Mouse (Mus musculus) forebrain, embryonic 15.5 days (tissue): ENCODE data around the gene Ankrd44. TPM values are rescaled to one million over a fixed set of nuclear protein-coding genes. Genes with fewer than 3 reads are reported as not detected.

Experiments
- ATAC-seq: fragments of 200-750 bp; cut with Nextera tagmentation; replicated peaks from 2 replicates; pipeline ENCODE4 v1.8.0; 2017; ENCODE audit warnings: mild to moderate bottlenecking, moderate TSS enrichment, moderate library complexity
- H3K27ac ChIP-seq: fragments of 300-500 bp; sonication (generic); replicated peaks from 2 replicates; pipeline ENCODE4 v1.5.1; 2015; ENCODE audit warnings: mild to moderate bottlenecking, inconsistent platforms
- H3K27me3 ChIP-seq: fragments of 300-500 bp; sonication (generic); 2 replicates; pipeline ENCODE4 v1.6.1; 2015; ENCODE audit warnings: inconsistent platforms
- H3K36me3 ChIP-seq: fragments of 300-500 bp; sonication (generic); 2 replicates; pipeline ENCODE4 v1.6.1; 2015; ENCODE audit warnings: mild to moderate bottlenecking, inconsistent platforms
- H3K4me1 ChIP-seq: fragments of 300-500 bp; sonication (generic); 2 replicates; pipeline ENCODE4 v1.6.1; 2015; ENCODE audit warnings: inconsistent platforms
- H3K4me2 ChIP-seq: fragments of 300-500 bp; sonication (generic); replicated peaks from 2 replicates; pipeline ENCODE4 v1.6.1; 2015; ENCODE audit warnings: mild to moderate bottlenecking, inconsistent platforms
- H3K4me3 ChIP-seq: fragments of 300-500 bp; sonication (generic); 2 replicates; pipeline ENCODE4 v1.5.1; 2015; ENCODE audit warnings: mild to moderate bottlenecking, inconsistent platforms
- H3K9ac ChIP-seq: fragments of 300-500 bp; sonication (generic); replicated peaks from 2 replicates; pipeline ENCODE4 v1.6.1; 2015; ENCODE audit warnings: mild to moderate bottlenecking, inconsistent platforms
- H3K9me3 ChIP-seq: fragments of 300-500 bp; sonication (generic); 2 replicates; pipeline ENCODE4 v1.6.1; 2016; ENCODE audit warnings: inconsistent platforms
- WGBS: fragments of 180-500 bp; shearing (Covaris S2); methylation state at CpG from one replicate; pipeline ENCODE4 v1.1.7; 2015; ENCODE audit warnings: mixed read lengths; 5-methylcytosine and 5-hydroxymethylcytosine counted together
- polyA plus RNA-seq: library from polyadenylated mRNA; unstranded; fragments of >200 nt; fragmentation: Nextera tagmentation; extraction: Ambion mirVana; gene quantifications from 2 replicates; pipeline ENCODE4 v1.2.1, GENCODE M21; 2015

Gene Ankrd44
- polyA plus RNA-seq, 1 experiment from 2014 or later: 21.5 TPM

GRCm38 (mm10) chr1:54914387-54914786, 11.8 kb downstream of the Ankrd44 start:
- Histone ChIP-seq H3K9me3 (no peaks in the 10 kb centered on the region), H3K4me1 (no peaks in the 10 kb centered on the region; the same call in 1 of the 2 replicates), H3K9ac (no peak overlapping the region), H3K27ac (no peak overlapping the region), H3K36me3 (no peaks in the 10 kb centered on the region), H3K4me3 (no peak overlapping the region), H3K4me2 (no peak overlapping the region), H3K27me3 (no peaks in the 10 kb centered on the region)
- 64% methylated on average over 9 of the region's 9 CpGs for WGBS
- ATAC-seq: no peak

GRCm38 (mm10) chr1:54913379-54913873, 12.8 kb downstream of the Ankrd44 start:
- no peak overlapping the region for H3K4me2 ChIP-seq
- ATAC-seq: no peak
- 96% methylated on average over 3 of the region's 3 CpGs for WGBS
- H3K4me1 ChIP-seq: no peaks in the 10 kb centered on the region; the same call in 1 of the 2 replicates
- H3K27me3 ChIP-seq: no peaks in the 10 kb centered on the region
- H3K4me3 ChIP-seq: no peak overlapping the region
- H3K9ac ChIP-seq: no peak overlapping the region
- H3K9me3 ChIP-seq: no peaks in the 10 kb centered on the region
- H3K36me3 ChIP-seq: no peaks in the 10 kb centered on the region
- no peak overlapping the region for H3K27ac ChIP-seq

- no peak for ATAC-seq
- Histone ChIP-seq H3K4me3 (no peak overlapping the region), H3K27ac (no peak overlapping the region), H3K36me3 (no peaks in the 10 kb centered on the region), H3K9me3 (no peaks in the 10 kb centered on the region), H3K4me1 (no peaks in the 10 kb centered on the region; the same call in 1 of the 2 replicates), H3K9ac (no peak overlapping the region), H3K4me2 (no peak overlapping the region), H3K27me3 (no peaks in the 10 kb centered on the region)
Measured at GRCm38 (mm10) chr1:54913063-54913335, 13.2 kb downstream of the Ankrd44 start.

GRCm38 (mm10) chr1:54912290-54913062, 13.7 kb downstream of the Ankrd44 start:
- Histone ChIP-seq H3K9me3 (no peaks in the 10 kb centered on the region), H3K4me2 (no peak overlapping the region), H3K9ac (no peak overlapping the region), H3K27me3 (no peaks in the 10 kb centered on the region), H3K36me3 (no peaks in the 10 kb centered on the region), H3K27ac (no peak overlapping the region), H3K4me1 (no peaks in the 10 kb centered on the region; the same call in 1 of the 2 replicates), H3K4me3 (no peak overlapping the region)
- 0 out of 2 replicates have a peak, but pooled peaks have one; percentile 18 for ATAC-seq
- WGBS: 67% methylated on average over 7 of the region's 7 CpGs

- WGBS: 100% methylated on average over 1 of the region's 1 CpGs
- Histone ChIP-seq H3K36me3 (no peaks in the 10 kb centered on the region), H3K4me2 (no peak overlapping the region), H3K9ac (no peak overlapping the region), H3K9me3 (no peaks in the 10 kb centered on the region), H3K27ac (no peak overlapping the region), H3K4me3 (no peak overlapping the region), H3K27me3 (no peaks in the 10 kb centered on the region), H3K4me1 (peaks cover 9% of the 10 kb centered on the region; the same call in 1 of the 2 replicates)
- ATAC-seq: no peak
Measured at GRCm38 (mm10) chr1:54911256-54911610, 15.0 kb downstream of the Ankrd44 start.

GRCm38 (mm10) chr1:54910489-54911255, 15.5 kb downstream of the Ankrd44 start:
- Histone ChIP-seq H3K36me3 (no peaks in the 10 kb centered on the region), H3K4me3 (no peak overlapping the region), H3K27me3 (no peaks in the 10 kb centered on the region), H3K9ac (no peak overlapping the region), H3K9me3 (no peaks in the 10 kb centered on the region), H3K4me2 (no peak overlapping the region), H3K4me1 (peaks cover 9% of the 10 kb centered on the region; the same call in 1 of the 2 replicates), H3K27ac (no peak overlapping the region)
- 85% methylated on average over 5 of the region's 5 CpGs for WGBS
- no peak for ATAC-seq

GRCm38 (mm10) chr1:54908786-54909185, 17.4 kb downstream of the Ankrd44 start:
- no peak overlapping the region for H3K27ac ChIP-seq
- peaks cover 9% of the 10 kb centered on the region; the same call in 1 of the 2 replicates for H3K4me1 ChIP-seq
- no peaks in the 10 kb centered on the region for H3K36me3 ChIP-seq
- WGBS: 85% methylated on average over 3 of the region's 3 CpGs
- H3K4me3 ChIP-seq: no peak overlapping the region
- no peak overlapping the region for H3K4me2 ChIP-seq
- H3K27me3 ChIP-seq: no peaks in the 10 kb centered on the region
- no peak for ATAC-seq
- H3K9ac ChIP-seq: no peak overlapping the region
- H3K9me3 ChIP-seq: no peaks in the 10 kb centered on the region

- 33% methylated on average over 15 of the region's 15 CpGs for WGBS
- peaks cover 9% of the 10 kb centered on the region; the same call in 1 of the 2 replicates for H3K4me1 ChIP-seq
- no peaks in the 10 kb centered on the region for H3K9me3 ChIP-seq
Measured at GRCm38 (mm10) chr1:54907066-54907639, 19.0 kb downstream of the Ankrd44 start.

GRCm38 (mm10) chr1:54906322-54906721, 19.9 kb downstream of the Ankrd44 start:
- Histone ChIP-seq H3K9me3 (no peaks in the 10 kb centered on the region), H3K4me1 (peaks cover 9% of the 10 kb centered on the region; the same call in 1 of the 2 replicates), H3K27ac (no peak overlapping the region), H3K4me2 (no peak overlapping the region), H3K27me3 (no peaks in the 10 kb centered on the region), H3K9ac (no peak overlapping the region), H3K36me3 (no peaks in the 10 kb centered on the region), H3K4me3 (no peak overlapping the region)
- peak; percentile 63; the same call in 1 of the 2 replicates for ATAC-seq
- WGBS: 81% methylated on average over 8 of the region's 8 CpGs

More at GRCm38 (mm10) chr1:54907066-54907639, 19.0 kb downstream of the Ankrd44 start:
- Histone ChIP-seq H3K9ac (no peak overlapping the region), H3K4me2 (no peak overlapping the region), H3K36me3 (no peaks in the 10 kb centered on the region), H3K27me3 (no peaks in the 10 kb centered on the region), H3K27ac (no peak overlapping the region), H3K4me3 (no peak overlapping the region)
- no peak for ATAC-seq

GRCm38 (mm10) chr1:54905632-54906031, 20.6 kb downstream of the Ankrd44 start:
- Histone ChIP-seq H3K4me3 (no peak overlapping the region), H3K36me3 (no peaks in the 10 kb centered on the region), H3K27ac (no peak overlapping the region), H3K4me1 (peaks cover 9% of the 10 kb centered on the region; the same call in 1 of the 2 replicates), H3K27me3 (no peaks in the 10 kb centered on the region), H3K9ac (no peak overlapping the region), H3K4me2 (no peak overlapping the region), H3K9me3 (no peaks in the 10 kb centered on the region)
- no peak for ATAC-seq
- 73% methylated on average over 7 of the region's 7 CpGs for WGBS

GRCm38 (mm10) chr1:54904165-54904564, 22.0 kb downstream of the Ankrd44 start:
- no peaks in the 10 kb centered on the region for H3K36me3 ChIP-seq
- no peak overlapping the region for H3K27ac ChIP-seq
- no peak for ATAC-seq
- no peak overlapping the region for H3K9ac ChIP-seq
- H3K4me3 ChIP-seq: no peak overlapping the region
- H3K27me3 ChIP-seq: no peaks in the 10 kb centered on the region
- H3K4me2 ChIP-seq: no peak overlapping the region
- H3K9me3 ChIP-seq: no peaks in the 10 kb centered on the region
- peaks cover 16% of the 10 kb centered on the region for H3K4me1 ChIP-seq
- 86% methylated on average over 2 of the region's 2 CpGs for WGBS

- Histone ChIP-seq H3K9me3 (no peaks in the 10 kb centered on the region), H3K27me3 (no peaks in the 10 kb centered on the region)
Measured at GRCm38 (mm10) chr1:54902689-54903246, 23.4 kb downstream of the Ankrd44 start.

More at GRCm38 (mm10) chr1:54902689-54903246, 23.4 kb downstream of the Ankrd44 start:
- peaks cover 30% of the 10 kb centered on the region for H3K4me1 ChIP-seq
- H3K4me2 ChIP-seq: no peak overlapping the region
- 90% methylated on average over 12 of the region's 12 CpGs for WGBS
- no peaks in the 10 kb centered on the region for H3K36me3 ChIP-seq
- no peak for ATAC-seq
- H3K4me3 ChIP-seq: no peak overlapping the region
- H3K9ac ChIP-seq: no peak overlapping the region
- no peak overlapping the region for H3K27ac ChIP-seq
